Mouse (Mus musculus): ENCODE results near the gene Prss22. TPM values are rescaled to one million over a fixed set of nuclear protein-coding genes. Genes with fewer than 3 reads are reported as not detected.

The Prss22 gene
- polyA plus RNA-seq, 1 experiment, result not detected

GRCm38 (mm10) chr17:24021375-24022199 lies 23.7 kb upstream of the Prss22 start:
- Histone ChIP-seq H3K27ac (ENCODE audit: insufficient read depth, low read depth, low read length) (no peak overlapping the region), H3K4me1 (ENCODE audit: control insufficient read depth, insufficient read depth, low read length) (peaks cover 15% of the 10 kb centered on the region), H3K4me3 (ENCODE audit: insufficient read depth, low read length) (no peak overlapping the region)
- TF ChIP-seq CTCF (IDR thresholded peaks at IDR 0.05; ENCODE audit: low read depth, low read length) (no peak), POLR2A (IDR thresholded peaks at IDR 0.05; ENCODE audit: borderline replicate concordance, low read depth, low read length) (no peak)

GRCm38 (mm10) chr17:24020696-24021095 lies 22.8 kb upstream of the Prss22 start:
- Histone ChIP-seq H3K4me3 (ENCODE audit: insufficient read depth, low read length) (no peak overlapping the region), H3K4me1 (ENCODE audit: control insufficient read depth, insufficient read depth, low read length) (peaks cover 15% of the 10 kb centered on the region), H3K27ac (ENCODE audit: insufficient read depth, low read depth, low read length) (no peak overlapping the region)
- TF ChIP-seq CTCF (IDR thresholded peaks at IDR 0.05; ENCODE audit: low read depth, low read length), result no peak
- no peak for TF ChIP-seq POLR2A (IDR thresholded peaks at IDR 0.05; ENCODE audit: borderline replicate concordance, low read depth, low read length)

DNA sequence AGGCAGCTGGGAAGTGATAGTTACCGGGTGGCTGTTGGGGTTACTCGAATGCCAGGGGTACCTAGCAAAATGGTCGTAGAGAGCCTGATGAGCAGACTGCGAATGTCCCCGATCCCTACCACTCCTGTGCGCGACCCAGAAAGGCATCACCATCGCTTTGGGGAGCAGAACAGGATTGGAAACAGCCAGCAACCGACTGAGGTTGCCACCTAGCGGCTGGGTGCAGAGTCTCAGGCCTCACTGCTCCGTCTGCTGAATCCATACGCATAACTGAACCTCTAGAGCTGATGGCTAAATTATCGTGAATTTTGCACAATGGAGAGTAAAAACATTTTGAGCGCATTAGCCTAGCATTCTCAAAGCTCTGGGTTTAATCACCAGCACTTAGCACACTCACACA lies 17.8 kb upstream of the Prss22 start:
- Histone ChIP-seq H3K27ac (ENCODE audit: insufficient read depth, low read depth, low read length) (no peak overlapping the region), H3K4me1 (ENCODE audit: control insufficient read depth, insufficient read depth, low read length) (peaks cover 4% of the 10 kb centered on the region), H3K4me3 (ENCODE audit: insufficient read depth, low read length) (peak overlapping the region; percentile 52)
- TF ChIP-seq CTCF (IDR thresholded peaks at IDR 0.05; ENCODE audit: low read depth, low read length), result peak; percentile 75
- no peak for TF ChIP-seq POLR2A (IDR thresholded peaks at IDR 0.05; ENCODE audit: borderline replicate concordance, low read depth, low read length)

GRCm38 (mm10) chr17:24014433-24014965 lies 16.6 kb upstream of the Prss22 start:
- TF ChIP-seq POLR2A (IDR thresholded peaks at IDR 0.05; ENCODE audit: borderline replicate concordance, low read depth, low read length) (no peak), CTCF (IDR thresholded peaks at IDR 0.05; ENCODE audit: low read depth, low read length) (no peak)
- H3K27ac ChIP-seq (ENCODE audit: insufficient read depth, low read depth, low read length), result no peak overlapping the region
- peaks cover 4% of the 10 kb centered on the region for H3K4me1 ChIP-seq (ENCODE audit: control insufficient read depth, insufficient read depth, low read length)
- no peak overlapping the region for H3K4me3 ChIP-seq (ENCODE audit: insufficient read depth, low read length)

GRCm38 (mm10) chr17:24012921-24013320 lies 15.0 kb upstream of the Prss22 start:
- Histone ChIP-seq H3K4me3 (ENCODE audit: insufficient read depth, low read length) (no peak overlapping the region), H3K27ac (ENCODE audit: insufficient read depth, low read depth, low read length) (no peak overlapping the region), H3K4me1 (ENCODE audit: control insufficient read depth, insufficient read depth, low read length) (peaks cover 10% of the 10 kb centered on the region)
- TF ChIP-seq POLR2A (IDR thresholded peaks at IDR 0.05; ENCODE audit: borderline replicate concordance, low read depth, low read length) (no peak), CTCF (IDR thresholded peaks at IDR 0.05; ENCODE audit: low read depth, low read length) (no peak)

- H3K4me1 ChIP-seq (ENCODE audit: control insufficient read depth, insufficient read depth, low read length), result peaks cover 30% of the 10 kb centered on the region
- no peak overlapping the region for H3K27ac ChIP-seq (ENCODE audit: insufficient read depth, low read depth, low read length)
- no peak overlapping the region for H3K4me3 ChIP-seq (ENCODE audit: insufficient read depth, low read length)
- TF ChIP-seq POLR2A (IDR thresholded peaks at IDR 0.05; ENCODE audit: borderline replicate concordance, low read depth, low read length) (no peak), CTCF (IDR thresholded peaks at IDR 0.05; ENCODE audit: low read depth, low read length) (no peak; the same call in 1 of the 2 replicates)
These were observed 11.7 kb upstream of the Prss22 start for GRCm38 (mm10) chr17:24009617-24010016.

- H3K4me1 ChIP-seq (ENCODE audit: control insufficient read depth, insufficient read depth, low read length), result peaks cover 33% of the 10 kb centered on the region
- no peak overlapping the region for H3K4me3 ChIP-seq (ENCODE audit: insufficient read depth, low read length)
- peak overlapping the region; percentile 97 for H3K27ac ChIP-seq (ENCODE audit: insufficient read depth, low read depth, low read length)
- no peak for TF ChIP-seq POLR2A (IDR thresholded peaks at IDR 0.05; ENCODE audit: borderline replicate concordance, low read depth, low read length)
These were observed 10.2 kb upstream of the Prss22 start for GRCm38 (mm10) chr17:24008105-24008504.

GRCm38 (mm10) chr17:24007391-24007790 lies 9.5 kb upstream of the Prss22 start:
- Histone ChIP-seq H3K4me1 (ENCODE audit: control insufficient read depth, insufficient read depth, low read length) (peaks cover 29% of the 10 kb centered on the region), H3K27ac (ENCODE audit: insufficient read depth, low read depth, low read length) (peak overlapping the region; percentile 97), H3K4me3 (ENCODE audit: insufficient read depth, low read length) (peak overlapping the region; percentile 15)
- no peak for TF ChIP-seq POLR2A (IDR thresholded peaks at IDR 0.05; ENCODE audit: borderline replicate concordance, low read depth, low read length)
- TF ChIP-seq CTCF (IDR thresholded peaks at IDR 0.05; ENCODE audit: low read depth, low read length), result no peak

GRCm38 (mm10) chr17:24006930-24007329 lies 9.0 kb upstream of the Prss22 start:
- no peak for TF ChIP-seq CTCF (IDR thresholded peaks at IDR 0.05; ENCODE audit: low read depth, low read length)
- TF ChIP-seq POLR2A (IDR thresholded peaks at IDR 0.05; ENCODE audit: borderline replicate concordance, low read depth, low read length), result no peak
- peaks cover 29% of the 10 kb centered on the region for H3K4me1 ChIP-seq (ENCODE audit: control insufficient read depth, insufficient read depth, low read length)
- peak overlapping the region; percentile 15 for H3K4me3 ChIP-seq (ENCODE audit: insufficient read depth, low read length)
- H3K27ac ChIP-seq (ENCODE audit: insufficient read depth, low read depth, low read length), result peak overlapping the region; percentile 97

DNA sequence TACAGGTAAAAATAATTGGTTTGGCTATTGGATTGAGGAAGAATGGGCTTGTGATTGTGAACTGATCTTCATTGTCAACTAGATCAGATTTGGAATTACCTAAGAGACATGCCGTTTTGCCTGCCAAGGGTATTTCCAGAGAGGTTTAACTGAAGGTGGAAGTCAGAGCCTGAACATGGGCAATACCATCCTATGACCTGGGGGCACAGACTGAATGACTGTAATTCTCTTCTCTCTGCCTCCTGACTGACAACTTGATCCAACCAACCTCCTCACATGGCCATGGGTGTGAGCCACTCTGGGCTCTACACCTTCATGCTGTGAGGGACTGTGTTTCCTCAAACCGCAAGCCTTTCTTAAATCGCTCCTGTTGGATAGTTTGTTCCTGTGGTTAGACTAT lies 7.1 kb upstream of the Prss22 start:
- no peak overlapping the region for H3K4me3 ChIP-seq (ENCODE audit: insufficient read depth, low read length)
- no peak overlapping the region for H3K27ac ChIP-seq (ENCODE audit: insufficient read depth, low read depth, low read length)
- peaks cover 29% of the 10 kb centered on the region for H3K4me1 ChIP-seq (ENCODE audit: control insufficient read depth, insufficient read depth, low read length)
- no peak for TF ChIP-seq POLR2A (IDR thresholded peaks at IDR 0.05; ENCODE audit: borderline replicate concordance, low read depth, low read length)
